9 mouse cellular contexts compared by ENCODE assay signal in genomic region chr9:7829531-7830528, GRCm38 (mm10). TPM values are rescaled to one million over a fixed set of nuclear protein-coding genes. Genes with fewer than 3 reads are reported as not detected.
A peak's percentile ranks its signal among the peaks of the same experiment; 100 is the strongest.
DNase-seq lines count a peak whose midpoint lies in the region; ATAC-seq and TF ChIP-seq lines count a peak whose summit lies in the region.
"Had no signal": no experiment of that assay in that cellular context is flagged by ENCODE, and none has a peak within 500 bp of the region (broad histone marks: within the 10 kb centered on the region; RNA-seq: fewer than 3 reads in every experiment).

No protein-coding gene starts in this region.

- TF ChIP-seq POLR2A in thymus, adult 2 months (IDR thresholded peaks at IDR 0.05; ENCODE audit: control insufficient read depth, extremely low read depth, insufficient read depth, low read length, poor library complexity) = no peak

- H3K4me3 ChIP-seq in embryonic facial prominence, embryonic 13.5 days = no peak overlapping the region
- no peak overlapping the region for H3K4me3 ChIP-seq in embryonic facial prominence, embryonic 10.5 days
- no peak overlapping the region for H3K4me3 ChIP-seq in thymus, adult 2 months (ENCODE audit: control insufficient read depth, insufficient read depth, low read length)
- H3K4me3 ChIP-seq in intestine, embryonic 16.5 days (ENCODE audit: low read length) = no peak overlapping the region

- no peak overlapping the region for H3K27ac ChIP-seq in embryonic facial prominence, embryonic 13.5 days
- no peak overlapping the region for H3K27ac ChIP-seq in embryonic facial prominence, embryonic 10.5 days (replicated peaks)
- H3K27ac ChIP-seq in thymus, adult 2 months (ENCODE audit: control insufficient read depth, insufficient read depth, low read length) = peak overlapping the region; percentile 63
- H3K27ac ChIP-seq in intestine, embryonic 16.5 days (ENCODE audit: low read length) = no peak overlapping the region

- 82% methylated on average over 9 of the region's 9 CpGs for WGBS in embryonic facial prominence, embryonic 13.5 days
- 84% methylated on average over 9 of the region's 9 CpGs for WGBS in embryonic facial prominence, embryonic 10.5 days
- 59% methylated on average over 9 of the region's 9 CpGs for WGBS in thymus, adult 2 months
- WGBS in intestine, embryonic 16.5 days = 79% methylated on average over 9 of the region's 9 CpGs

- TF ChIP-seq CTCF in thymus, adult 2 months (IDR thresholded peaks at IDR 0.05; ENCODE audit: borderline replicate concordance, control insufficient read depth, extremely low read depth, insufficient read depth, low read length, poor library complexity) = no peak

- H3K9ac ChIP-seq in embryonic facial prominence, embryonic 13.5 days = no peak overlapping the region
- H3K9ac ChIP-seq in intestine, embryonic 16.5 days (ENCODE audit: low read depth, low read length) = no peak overlapping the region; the same call in 1 of the 2 replicates

- no peak for DNase-seq in embryonic facial prominence, embryonic 10.5 days (ENCODE audit: low spot score)
- no peak for DNase-seq in thymus, adult 2 months
- no peak for DNase-seq in thymus, postnatal 36 days
- DNase-seq in left cerebral cortex, adult 11 months (ENCODE audit: low spot score) = no peak
- no peak for DNase-seq in right cerebral cortex, postnatal 25 days
- DNase-seq in cerebellum, postnatal 25 days = no peak
- DNase-seq: cerebellum, adult 9-10 months had no signal

- no peak for ATAC-seq in embryonic facial prominence, embryonic 13.5 days (ENCODE audit: insufficient number of reproducible peaks, insufficient read depth, low FRiP score, low TSS enrichment, low read depth)
- peak; percentile 78 for ATAC-seq in intestine, embryonic 16.5 days

- peaks cover 13% of the 10 kb centered on the region for H3K4me1 ChIP-seq in embryonic facial prominence, embryonic 13.5 days
- H3K4me1 ChIP-seq in embryonic facial prominence, embryonic 10.5 days = peaks cover 17% of the 10 kb centered on the region; the same call in 1 of the 2 replicates
- H3K4me1 ChIP-seq in thymus, adult 2 months (replicated peaks; ENCODE audit: control insufficient read depth, insufficient read depth, low read length) = peaks cover 21% of the 10 kb centered on the region
- H3K4me1 ChIP-seq in intestine, embryonic 16.5 days (ENCODE audit: control insufficient read depth, insufficient read depth, low read length) = peaks cover 9% of the 10 kb centered on the region

- no peaks in the 10 kb centered on the region for H3K9me3 ChIP-seq in embryonic facial prominence, embryonic 13.5 days
- H3K9me3 ChIP-seq in embryonic facial prominence, embryonic 10.5 days = no peaks in the 10 kb centered on the region
- H3K9me3 ChIP-seq in intestine, embryonic 16.5 days (ENCODE audit: control insufficient read depth, low read length) = no peaks in the 10 kb centered on the region

- peaks cover 48% of the 10 kb centered on the region for H3K36me3 ChIP-seq in embryonic facial prominence, embryonic 13.5 days
- H3K36me3 ChIP-seq in embryonic facial prominence, embryonic 10.5 days (replicated peaks) = peaks cover 63% of the 10 kb centered on the region
- H3K36me3 ChIP-seq in thymus, adult 2 months (ENCODE audit: control insufficient read depth, insufficient read depth, low read length) = peaks cover 8% of the 10 kb centered on the region
- H3K36me3 ChIP-seq in intestine, embryonic 16.5 days (ENCODE audit: control insufficient read depth, insufficient read depth, low read length) = no peaks in the 10 kb centered on the region; the same call in 1 of the 2 replicates

- H3K4me2 ChIP-seq in embryonic facial prominence, embryonic 13.5 days = peak overlapping the region; percentile 41; the same call in 1 of the 2 replicates
- no peak overlapping the region for H3K4me2 ChIP-seq in intestine, embryonic 16.5 days (ENCODE audit: low read depth, low read length)

- no peaks in the 10 kb centered on the region for H3K27me3 ChIP-seq in embryonic facial prominence, embryonic 13.5 days
- no peaks in the 10 kb centered on the region for H3K27me3 ChIP-seq in embryonic facial prominence, embryonic 10.5 days (replicated peaks; ENCODE audit: low read depth, poor library complexity, severe bottlenecking)
- no peaks in the 10 kb centered on the region for H3K27me3 ChIP-seq in thymus, adult 2 months (ENCODE audit: control insufficient read depth, insufficient read depth, low read length)
- no peaks in the 10 kb centered on the region for H3K27me3 ChIP-seq in intestine, embryonic 16.5 days (replicated peaks; ENCODE audit: control insufficient read depth, insufficient read depth, low read length)

RNA-seq across cellular contexts. Expression of gene Birc2, which starts 7.0 kb away (rescaled TPM):
- polyA plus RNA-seq in embryonic facial prominence, embryonic 13.5 days (2015; fragmentation: Nextera tagmentation; extraction: Ambion mirVana) = 41.6 and 45.5 TPM in 2 replicates
- polyA plus RNA-seq in embryonic facial prominence, embryonic 10.5 days (2016; fragmentation: Nextera tagmentation; extraction: Ambion mirVana) = 30.3 and 35.9 TPM in 2 replicates
- 43.5 and 43.6 TPM in 2 replicates for polyA plus RNA-seq in thymus, adult 2 months (2012; rRNA removed)
- polyA plus RNA-seq in intestine, embryonic 16.5 days (2015; fragmentation: Nextera tagmentation; extraction: Ambion mirVana) = 26.9 and 27.6 TPM in 2 replicates

RNA-seq across cellular contexts. Expression of gene Birc3, which starts 43.2 kb away (rescaled TPM):
- 14.1 and 15.6 TPM in 2 replicates for polyA plus RNA-seq in embryonic facial prominence, embryonic 13.5 days (2015; fragmentation: Nextera tagmentation; extraction: Ambion mirVana)
- 4.5 and 4.6 TPM in 2 replicates for polyA plus RNA-seq in embryonic facial prominence, embryonic 10.5 days (2016; fragmentation: Nextera tagmentation; extraction: Ambion mirVana)
- polyA plus RNA-seq in thymus, adult 2 months (2012; rRNA removed) = 30.7 and 33.5 TPM in 2 replicates
- polyA plus RNA-seq in intestine, embryonic 16.5 days (2015; fragmentation: Nextera tagmentation; extraction: Ambion mirVana) = 12.7 and 15.3 TPM in 2 replicates
